In genomic region chr11:82177711-82178110, GRCm38 (mm10) we compare ENCODE assay signal across 7 mouse cellular contexts.
DNase-seq lines count a peak whose midpoint lies in the region; ATAC-seq and TF ChIP-seq lines count a peak whose summit lies in the region.

No protein-coding gene starts in this region.

- H3K4me3 ChIP-seq in hindbrain, postnatal 0 days (ENCODE audit: low read length): no peak overlapping the region
- no peak overlapping the region for H3K4me3 ChIP-seq in lung, embryonic 15.5 days

- peak; percentile 30 for DNase-seq in right cerebral cortex, adult 18-20 months
- DNase-seq in right cerebral cortex, postnatal 25 days: no peak
- DNase-seq in WW6 (ENCODE audit: low read depth, low spot score): peak; percentile 18
- DNase-seq in embryo, embryonic 11.5 days (ENCODE audit: low read depth, low spot score): peak; percentile 64
- DNase-seq in hindbrain, postnatal 0 days (ENCODE audit: low spot score): peak; percentile 92
- peak; percentile 93 for DNase-seq in retina, embryonic 14.5 days (ENCODE audit: low spot score)

- H3K36me3 ChIP-seq in hindbrain, postnatal 0 days (ENCODE audit: insufficient read depth, low read length): no peaks in the 10 kb centered on the region
- H3K36me3 ChIP-seq in lung, embryonic 15.5 days: no peaks in the 10 kb centered on the region

- H3K9me3 ChIP-seq in hindbrain, postnatal 0 days (ENCODE audit: low read length): no peaks in the 10 kb centered on the region
- H3K9me3 ChIP-seq in lung, embryonic 15.5 days: no peaks in the 10 kb centered on the region

- H3K27me3 ChIP-seq in hindbrain, postnatal 0 days (ENCODE audit: insufficient read depth, low read length): no peaks in the 10 kb centered on the region
- H3K27me3 ChIP-seq in lung, embryonic 15.5 days: no peaks in the 10 kb centered on the region

- peak; percentile 69 for ATAC-seq in hindbrain, postnatal 0 days
- ATAC-seq in lung, embryonic 15.5 days (ENCODE audit: borderline replicate concordance, extremely low read depth, low FRiP score, low TSS enrichment): peak; percentile 44; the same call in 1 of the 2 replicates

- no peak overlapping the region for H3K27ac ChIP-seq in hindbrain, postnatal 0 days
- no peak overlapping the region for H3K27ac ChIP-seq in lung, embryonic 15.5 days

- TF ChIP-seq CTCF in hindbrain, postnatal 0 days (IDR thresholded peaks at IDR 0.05; ENCODE audit: low read depth): peak; percentile 88

- H3K4me2 ChIP-seq in hindbrain, postnatal 0 days (ENCODE audit: low read depth, low read length): no peak overlapping the region
- no peak overlapping the region for H3K4me2 ChIP-seq in lung, embryonic 15.5 days

- H3K4me1 ChIP-seq in hindbrain, postnatal 0 days (ENCODE audit: insufficient read depth, low read length): no peaks in the 10 kb centered on the region
- H3K4me1 ChIP-seq in lung, embryonic 15.5 days: peaks cover 14% of the 10 kb centered on the region; the same call in 1 of the 2 replicates

- no peak overlapping the region for H3K9ac ChIP-seq in hindbrain, postnatal 0 days (replicated peaks; ENCODE audit: low read length)
- H3K9ac ChIP-seq in lung, embryonic 15.5 days: no peak overlapping the region

- 22% methylated on average over 5 of the region's 5 CpGs for WGBS in hindbrain, postnatal 0 days
- WGBS in lung, embryonic 15.5 days: 25% methylated on average over 5 of the region's 5 CpGs
